Mouse (Mus musculus) forebrain, embryonic 13.5 days (tissue): ENCODE data around the gene Pde8b. TPM values are rescaled to one million over a fixed set of nuclear protein-coding genes. Genes with fewer than 3 reads are reported as not detected.

Experiments used
- ATAC-seq: fragments of 200-750 bp; cut with Nextera tagmentation; 2 replicates; pipeline ENCODE4 v1.8.0; 2017
- H3K27ac ChIP-seq: fragments of 300-500 bp; sonication (generic); 2 replicates; pipeline ENCODE4 v1.5.1; 2015; ENCODE audit warnings: inconsistent platforms, mild to moderate bottlenecking, moderate library complexity
- H3K27me3 ChIP-seq: fragments of 300-500 bp; sonication (generic); 2 replicates; pipeline ENCODE4 v1.6.1; 2015; ENCODE audit warnings: mild to moderate bottlenecking, inconsistent platforms
- H3K36me3 ChIP-seq: fragments of 300-500 bp; sonication (generic); 2 replicates; pipeline ENCODE4 v1.6.1; 2015; ENCODE audit warnings: mild to moderate bottlenecking, inconsistent platforms; ENCODE audit not compliant: poor library complexity, severe bottlenecking
- H3K4me1 ChIP-seq: fragments of 300-500 bp; sonication (generic); 2 replicates; pipeline ENCODE4 v1.6.1; 2015; ENCODE audit warnings: inconsistent platforms
- H3K4me2 ChIP-seq: fragments of 300-500 bp; sonication (generic); 2 replicates; pipeline ENCODE4 v1.6.1; 2015; ENCODE audit warnings: inconsistent platforms, mild to moderate bottlenecking, moderate library complexity
- H3K4me3 ChIP-seq: fragments of 300-500 bp; sonication (generic); 2 replicates; pipeline ENCODE4 v1.5.1; 2015; ENCODE audit warnings: mild to moderate bottlenecking, inconsistent platforms
- H3K9ac ChIP-seq: fragments of 300-500 bp; sonication (generic); 2 replicates; pipeline ENCODE4 v1.6.1; 2015; ENCODE audit warnings: mild to moderate bottlenecking, inconsistent platforms
- H3K9me3 ChIP-seq: fragments of 300-500 bp; sonication (generic); replicated peaks from 2 replicates; pipeline ENCODE4 v1.6.1; 2016; ENCODE audit warnings: inconsistent platforms
- WGBS: fragments of 180-500 bp; shearing (Covaris S2); methylation state at CpG from one replicate; pipeline ENCODE4 v1.1.7; 2015; 5-methylcytosine and 5-hydroxymethylcytosine counted together
- polyA plus RNA-seq: library from polyadenylated mRNA; unstranded; fragments of >200 nt; fragmentation: Nextera tagmentation; extraction: Ambion mirVana; gene quantifications from 2 replicates; pipeline ENCODE4 v1.2.1, GENCODE M21; 2015

Pde8b gene
- polyA plus RNA-seq, 1 experiment from 2014 or later: 3.8 TPM

- H3K9me3 ChIP-seq: no peaks in the 10 kb centered on the region
- H3K36me3 ChIP-seq: no peaks in the 10 kb centered on the region
- no peak overlapping the region for H3K9ac ChIP-seq
- H3K27me3 ChIP-seq: no peaks in the 10 kb centered on the region
- no peak overlapping the region for H3K4me2 ChIP-seq
- 0 out of 2 replicates have a peak, but pooled peaks cover 6% of the 10 kb centered on the region for H3K4me1 ChIP-seq
- 87% methylated on average over 14 of the region's 14 CpGs for WGBS
- H3K27ac ChIP-seq: no peak overlapping the region
- no peak overlapping the region for H3K4me3 ChIP-seq
- no peak for ATAC-seq
Observed at GRCm38 (mm10) chr13:95091546-95092445, 158.3 kb downstream of the Pde8b start.

GRCm38 (mm10) chr13:95087358-95087787, 162.8 kb downstream of the Pde8b start:
- WGBS: 84% methylated on average over 8 of the region's 8 CpGs
- Histone ChIP-seq H3K36me3 (no peaks in the 10 kb centered on the region), H3K9me3 (no peaks in the 10 kb centered on the region), H3K4me3 (no peak overlapping the region), H3K27me3 (no peaks in the 10 kb centered on the region), H3K4me2 (no peak overlapping the region), H3K27ac (no peak overlapping the region), H3K4me1 (no peaks in the 10 kb centered on the region), H3K9ac (no peak overlapping the region)
- no peak for ATAC-seq

GRCm38 (mm10) chr13:95086033-95086432, 164.1 kb downstream of the Pde8b start:
- Histone ChIP-seq H3K27me3 (no peaks in the 10 kb centered on the region), H3K4me1 (no peaks in the 10 kb centered on the region), H3K27ac (no peak overlapping the region), H3K9ac (no peak overlapping the region), H3K4me3 (no peak overlapping the region), H3K9me3 (no peaks in the 10 kb centered on the region), H3K36me3 (no peaks in the 10 kb centered on the region), H3K4me2 (no peak overlapping the region)
- 90% methylated on average over 5 of the region's 5 CpGs for WGBS
- ATAC-seq: no peak

GRCm38 (mm10) chr13:95082611-95083010, 167.5 kb downstream of the Pde8b start:
- WGBS: 89% methylated on average over 3 of the region's 3 CpGs
- no peaks in the 10 kb centered on the region for H3K36me3 ChIP-seq

GRCm38 (mm10) chr13:95081082-95081481, 169.1 kb downstream of the Pde8b start:
- no peak overlapping the region for H3K9ac ChIP-seq
- no peak overlapping the region for H3K4me2 ChIP-seq
- no peaks in the 10 kb centered on the region for H3K4me1 ChIP-seq
- no peaks in the 10 kb centered on the region for H3K27me3 ChIP-seq
- 82% methylated on average over 7 of the region's 7 CpGs for WGBS
- no peaks in the 10 kb centered on the region for H3K9me3 ChIP-seq
- no peak overlapping the region for H3K27ac ChIP-seq
- H3K36me3 ChIP-seq: no peaks in the 10 kb centered on the region
- ATAC-seq: no peak
- H3K4me3 ChIP-seq: no peak overlapping the region

More at GRCm38 (mm10) chr13:95082611-95083010, 167.5 kb downstream of the Pde8b start:
- H3K4me3 ChIP-seq: no peak overlapping the region
- H3K4me2 ChIP-seq: no peak overlapping the region
- ATAC-seq: no peak
- no peaks in the 10 kb centered on the region for H3K27me3 ChIP-seq
- H3K27ac ChIP-seq: no peak overlapping the region
- H3K9me3 ChIP-seq: no peaks in the 10 kb centered on the region
- no peak overlapping the region for H3K9ac ChIP-seq
- H3K4me1 ChIP-seq: no peaks in the 10 kb centered on the region

- H3K4me1 ChIP-seq: no peaks in the 10 kb centered on the region
- H3K36me3 ChIP-seq: no peaks in the 10 kb centered on the region
- no peaks in the 10 kb centered on the region for H3K9me3 ChIP-seq
- 75% methylated on average over 6 of the region's 6 CpGs for WGBS
- no peak overlapping the region for H3K27ac ChIP-seq
- H3K4me3 ChIP-seq: no peak overlapping the region
- ATAC-seq: no peak
- H3K4me2 ChIP-seq: no peak overlapping the region
- H3K9ac ChIP-seq: no peak overlapping the region
- H3K27me3 ChIP-seq: no peaks in the 10 kb centered on the region
Observed at GRCm38 (mm10) chr13:95078492-95078891, 171.6 kb downstream of the Pde8b start.

GRCm38 (mm10) chr13:95077688-95078087, 172.4 kb downstream of the Pde8b start:
- no peak for ATAC-seq
- H3K4me2 ChIP-seq: no peak overlapping the region
- peaks cover 7% of the 10 kb centered on the region; the same call in 1 of the 2 replicates for H3K4me1 ChIP-seq
- H3K4me3 ChIP-seq: no peak overlapping the region
- H3K36me3 ChIP-seq: no peaks in the 10 kb centered on the region
- 84% methylated on average over 3 of the region's 3 CpGs for WGBS
- no peak overlapping the region for H3K9ac ChIP-seq
- no peaks in the 10 kb centered on the region for H3K9me3 ChIP-seq
- no peak overlapping the region for H3K27ac ChIP-seq
- H3K27me3 ChIP-seq: no peaks in the 10 kb centered on the region

GRCm38 (mm10) chr13:95076142-95076541, 174.0 kb downstream of the Pde8b start:
- Histone ChIP-seq H3K27me3 (no peaks in the 10 kb centered on the region), H3K27ac (no peak overlapping the region), H3K9me3 (no peaks in the 10 kb centered on the region), H3K4me2 (no peak overlapping the region), H3K4me1 (peaks cover 7% of the 10 kb centered on the region; the same call in 1 of the 2 replicates), H3K36me3 (no peaks in the 10 kb centered on the region), H3K4me3 (no peak overlapping the region), H3K9ac (no peak overlapping the region)
- ATAC-seq: no peak
- WGBS: 76% methylated on average over 2 of the region's 2 CpGs

- Histone ChIP-seq H3K4me1 (peaks cover 7% of the 10 kb centered on the region; the same call in 1 of the 2 replicates), H3K9ac (no peak overlapping the region), H3K27me3 (no peaks in the 10 kb centered on the region), H3K4me3 (no peak overlapping the region), H3K9me3 (no peaks in the 10 kb centered on the region), H3K27ac (no peak overlapping the region), H3K36me3 (no peaks in the 10 kb centered on the region), H3K4me2 (no peak overlapping the region)
- 59% methylated on average over 8 of the region's 8 CpGs for WGBS
- ATAC-seq: no peak
Observed at GRCm38 (mm10) chr13:95073445-95074172, 176.5 kb downstream of the Pde8b start.

- Histone ChIP-seq H3K9me3 (no peaks in the 10 kb centered on the region), H3K4me2 (no peak overlapping the region), H3K4me1 (peaks cover 7% of the 10 kb centered on the region), H3K9ac (no peak overlapping the region), H3K36me3 (no peaks in the 10 kb centered on the region), H3K4me3 (no peak overlapping the region), H3K27ac (no peak overlapping the region), H3K27me3 (no peaks in the 10 kb centered on the region)
- ATAC-seq: no peak
Observed at GRCm38 (mm10) chr13:95070268-95070667, 179.9 kb downstream of the Pde8b start.

GRCm38 (mm10) chr13:95067854-95068253, 182.3 kb downstream of the Pde8b start:
- Histone ChIP-seq H3K27me3 (no peaks in the 10 kb centered on the region), H3K9ac (no peak overlapping the region)

GRCm38 (mm10) chr13:95063390-95064017, 186.6 kb downstream of the Pde8b start:
- Histone ChIP-seq H3K27ac (no peak overlapping the region), H3K27me3 (no peaks in the 10 kb centered on the region), H3K36me3 (no peaks in the 10 kb centered on the region), H3K9me3 (no peaks in the 10 kb centered on the region), H3K4me1 (peaks cover 10% of the 10 kb centered on the region; the same call in 1 of the 2 replicates), H3K9ac (no peak overlapping the region), H3K4me3 (no peak overlapping the region), H3K4me2 (no peak overlapping the region)
- ATAC-seq: no peak
- 77% methylated on average over 4 of the region's 4 CpGs for WGBS

More at GRCm38 (mm10) chr13:95067854-95068253, 182.3 kb downstream of the Pde8b start:
- WGBS: 69% methylated on average over 6 of the region's 6 CpGs
- ATAC-seq: no peak
- no peak overlapping the region for H3K4me2 ChIP-seq
- peaks cover 11% of the 10 kb centered on the region for H3K4me1 ChIP-seq
- no peak overlapping the region for H3K4me3 ChIP-seq
- no peak overlapping the region for H3K27ac ChIP-seq
- no peaks in the 10 kb centered on the region for H3K9me3 ChIP-seq
- no peaks in the 10 kb centered on the region for H3K36me3 ChIP-seq
